Mouse (Mus musculus): ENCODE results near the gene Terf2ip.

GRCm38 (mm10) chr8:112049984-112050383 lies 38.8 kb downstream of the Terf2ip start:
- TF ChIP-seq POLR2A (IDR thresholded peaks at IDR 0.05; ENCODE audit: low read depth, low read length) (no peak), CTCF (conservative IDR thresholded peaks at IDR 0.05; ENCODE audit: insufficient read depth, insufficient read length, low read depth, low read length) (no peak)
